Mouse (Mus musculus): ENCODE data around the gene Ubxn11.
A peak's percentile ranks its signal among the peaks of the same experiment; 100 is the strongest.

Gene Ubxn11

DNA sequence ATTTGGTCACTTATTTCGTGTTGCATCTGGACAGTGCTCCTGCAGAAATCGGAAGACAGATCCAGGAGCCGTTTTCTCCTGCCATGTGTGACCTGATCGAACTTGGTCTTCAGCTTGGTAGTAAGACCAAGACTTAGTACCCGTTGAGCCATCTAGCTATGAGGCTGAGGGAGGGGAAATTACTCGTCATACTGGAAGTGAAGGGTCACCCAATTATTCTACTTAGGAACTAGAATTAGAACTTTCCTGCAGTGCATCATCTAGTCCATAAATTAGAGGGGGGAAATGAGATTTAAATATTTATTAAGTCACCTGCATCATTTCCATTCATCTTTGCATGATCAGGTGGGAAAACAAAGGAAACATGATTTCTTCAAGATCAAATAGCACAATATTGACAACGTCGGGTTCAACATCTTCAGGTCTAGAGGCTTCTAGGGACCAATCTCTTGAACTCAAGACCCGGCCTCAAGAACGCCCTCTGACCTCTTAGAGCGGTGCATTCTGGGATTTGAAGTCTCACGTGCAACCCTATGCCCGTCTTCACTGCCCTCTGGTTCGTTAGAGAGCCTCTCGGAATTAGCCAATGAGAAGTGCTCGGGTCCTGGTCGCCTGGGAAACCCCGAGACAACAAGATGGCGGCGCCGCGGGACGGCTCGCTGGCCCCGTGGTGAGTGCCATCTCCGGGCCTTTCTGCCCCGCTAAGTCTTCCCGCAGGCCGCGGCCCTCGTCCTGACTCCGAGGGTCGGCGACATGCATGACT is at the start of gene Ubxn11:
TSS of gene Ubxn11 (plus strand) at position 592 of the 763 bp plus-strand sequence.
- DNase-seq (ENCODE audit: low read depth, low spot score) = peak; percentile 85

GRCm38 (mm10) chr4:134053538-134053937 is 48.8 kb upstream of the Ubxn11 start, which contains the start of gene Zfp683:
Gene Zfp683, plus strand, starts transcription at chr4:134053838.
- DNase-seq (ENCODE audit: low read depth, low spot score) = no peak

GRCm38 (mm10) chr4:134058166-134058715 is 44.1 kb upstream of the Ubxn11 start:
- no peak for DNase-seq (ENCODE audit: low read depth, low spot score)

GRCm38 (mm10) chr4:134058908-134059307 is 43.5 kb upstream of the Ubxn11 start:
- no peak for DNase-seq (ENCODE audit: low read depth, low spot score)

GRCm38 (mm10) chr4:134060135-134060865 is 42.1 kb upstream of the Ubxn11 start, which contains the start of gene Crybg2:
Gene Crybg2, plus strand, starts transcription at chr4:134060815.
- DNase-seq (ENCODE audit: low read depth, low spot score) = no peak

GRCm38 (mm10) chr4:134061166-134061830 is 41.1 kb upstream of the Ubxn11 start:
- no peak for DNase-seq (ENCODE audit: low read depth, low spot score)

GRCm38 (mm10) chr4:134061944-134062446 is 40.4 kb upstream of the Ubxn11 start:
- no peak for DNase-seq (ENCODE audit: low read depth, low spot score)

DNA sequence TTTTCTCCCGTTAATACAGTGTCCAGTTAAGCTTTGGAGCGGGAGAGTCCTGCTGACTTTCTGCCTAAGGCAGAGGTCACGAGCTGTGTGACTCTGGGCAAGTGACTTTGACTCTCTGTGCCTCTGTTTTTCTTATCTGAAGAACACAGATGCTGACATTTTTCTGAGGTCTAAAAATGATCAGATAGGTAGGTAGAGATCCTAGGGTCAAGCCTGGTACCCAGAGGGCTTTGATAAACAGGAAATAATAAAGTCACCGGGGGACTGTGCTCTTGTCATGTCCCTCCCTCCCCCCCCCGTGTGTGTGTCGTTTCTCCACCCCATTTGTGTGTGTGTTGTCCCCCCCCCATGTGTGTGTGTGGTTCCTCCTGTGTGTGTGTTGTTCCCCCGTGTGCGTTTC is 39.8 kb upstream of the Ubxn11 start:
- no peak for DNase-seq (ENCODE audit: low read depth, low spot score)

- DNase-seq (ENCODE audit: low read depth, low spot score) = no peak
Measured at GRCm38 (mm10) chr4:134065431-134066004, 36.9 kb upstream of the Ubxn11 start.

DNA sequence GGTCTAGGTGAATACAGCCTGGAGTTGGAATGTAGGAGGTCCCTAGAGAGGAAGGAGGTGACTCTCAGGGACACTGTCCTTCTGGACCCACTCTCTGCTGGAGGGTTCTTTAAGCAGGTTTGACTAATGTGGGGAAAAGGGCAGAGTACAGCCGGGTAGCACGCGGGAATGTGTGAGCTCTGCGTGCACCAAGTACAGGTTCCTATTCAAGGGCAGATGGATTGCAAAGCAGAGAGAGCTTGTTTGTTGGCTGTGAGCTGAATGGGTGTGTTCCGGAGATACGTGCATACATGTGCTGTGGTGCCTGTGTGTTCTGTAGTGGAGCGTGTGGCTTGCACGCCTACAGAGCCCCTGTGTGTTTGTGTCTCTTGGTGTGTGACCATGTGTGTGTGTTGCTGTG is 35.0 kb upstream of the Ubxn11 start:
- DNase-seq (ENCODE audit: low read depth, low spot score) = no peak

DNA sequence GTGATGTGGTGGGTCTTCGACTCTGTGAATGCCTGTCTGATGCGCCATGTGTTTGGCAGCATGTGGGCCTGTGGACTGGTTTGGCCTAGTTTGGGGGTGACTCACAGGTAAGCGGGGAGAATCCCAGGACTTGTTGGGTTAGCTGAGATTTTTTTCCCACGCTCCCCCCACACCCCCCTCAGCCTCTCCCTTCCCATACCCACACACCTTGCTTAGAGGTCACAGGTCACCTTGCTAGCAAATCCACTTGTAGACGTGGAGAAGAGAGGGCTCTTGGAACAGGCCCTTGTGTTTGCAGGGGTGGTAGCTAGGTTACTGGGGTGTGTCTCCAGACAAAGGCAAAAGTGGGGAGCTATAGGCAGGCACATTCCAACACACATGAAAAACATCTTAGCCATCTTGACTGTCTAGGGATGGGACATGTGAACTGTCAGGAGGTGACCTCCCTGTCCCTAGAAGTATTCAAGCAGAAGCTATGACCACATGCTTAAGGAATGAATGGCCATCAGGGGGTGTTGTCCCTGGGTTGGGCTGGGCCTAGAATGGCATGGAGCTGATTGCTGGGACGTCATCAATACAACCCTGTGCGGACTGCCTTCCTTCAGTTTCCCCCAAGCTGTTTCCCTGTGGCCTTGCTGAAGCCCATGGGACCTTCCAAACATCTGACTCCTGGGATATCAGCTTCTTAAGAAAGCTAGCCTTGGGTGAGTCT is 34.4 kb upstream of the Ubxn11 start:
- DNase-seq (ENCODE audit: low read depth, low spot score) = no peak

DNA sequence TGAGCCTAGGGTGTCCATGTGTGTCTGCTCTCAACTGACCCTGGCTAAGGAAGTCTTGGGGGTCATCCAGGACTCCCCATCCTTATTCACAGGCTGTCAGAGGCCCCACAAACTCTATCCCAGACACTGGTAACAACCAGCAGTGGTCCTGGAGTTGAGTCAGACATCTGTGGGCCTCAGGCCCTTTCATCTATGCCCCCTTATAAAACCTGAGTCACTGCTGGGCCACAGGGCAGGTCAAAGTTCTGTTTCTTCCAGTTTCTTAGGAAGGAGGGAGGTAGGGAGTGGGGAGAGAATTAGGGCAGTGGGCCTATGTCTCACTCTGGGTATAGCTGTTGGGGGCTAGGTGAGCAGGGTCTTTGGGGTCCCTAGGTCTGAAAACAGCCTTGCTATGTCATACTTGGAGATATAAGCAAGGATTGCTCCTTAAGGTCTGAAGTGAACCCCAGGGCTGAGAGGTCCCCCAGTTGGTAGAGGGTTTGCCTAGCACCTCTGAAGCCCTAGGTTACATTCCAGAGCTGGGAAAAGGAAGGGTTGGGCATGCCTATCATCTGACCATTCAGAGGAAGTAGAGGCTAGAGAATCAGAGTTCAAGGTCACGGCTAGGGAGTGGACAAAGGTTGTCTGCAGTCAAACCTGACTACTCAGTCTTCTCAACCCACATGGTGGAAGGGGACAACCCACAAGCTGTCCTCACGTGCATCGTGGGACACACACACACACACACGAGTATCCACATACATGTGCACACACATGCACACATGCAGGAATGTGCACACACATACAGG is 33.4 kb upstream of the Ubxn11 start:
- no peak for DNase-seq (ENCODE audit: low read depth, low spot score)

GRCm38 (mm10) chr4:134078694-134079093 is 23.7 kb upstream of the Ubxn11 start:
- no peak for DNase-seq (ENCODE audit: low read depth, low spot score)

DNA sequence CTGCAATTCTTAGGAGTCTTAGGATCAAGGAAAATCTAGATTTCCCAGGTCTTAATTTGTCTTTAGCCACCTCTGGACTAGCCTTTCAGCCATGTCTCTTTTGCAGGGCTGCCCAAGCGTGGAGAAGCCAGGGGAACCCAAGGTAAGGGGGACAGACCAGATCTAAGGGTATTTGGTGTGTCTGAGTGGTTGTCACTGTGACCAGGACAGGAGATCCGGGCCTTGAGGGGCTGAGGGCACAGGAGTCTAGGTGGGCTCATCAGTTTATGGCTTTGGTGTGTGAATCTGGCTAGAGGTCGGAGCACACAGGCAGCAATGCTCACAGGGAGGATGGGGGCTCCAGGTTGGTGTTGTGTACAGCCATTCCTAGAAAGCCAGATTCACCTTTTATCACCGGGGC is 21.7 kb upstream of the Ubxn11 start:
- DNase-seq (ENCODE audit: low read depth, low spot score) = no peak

DNA sequence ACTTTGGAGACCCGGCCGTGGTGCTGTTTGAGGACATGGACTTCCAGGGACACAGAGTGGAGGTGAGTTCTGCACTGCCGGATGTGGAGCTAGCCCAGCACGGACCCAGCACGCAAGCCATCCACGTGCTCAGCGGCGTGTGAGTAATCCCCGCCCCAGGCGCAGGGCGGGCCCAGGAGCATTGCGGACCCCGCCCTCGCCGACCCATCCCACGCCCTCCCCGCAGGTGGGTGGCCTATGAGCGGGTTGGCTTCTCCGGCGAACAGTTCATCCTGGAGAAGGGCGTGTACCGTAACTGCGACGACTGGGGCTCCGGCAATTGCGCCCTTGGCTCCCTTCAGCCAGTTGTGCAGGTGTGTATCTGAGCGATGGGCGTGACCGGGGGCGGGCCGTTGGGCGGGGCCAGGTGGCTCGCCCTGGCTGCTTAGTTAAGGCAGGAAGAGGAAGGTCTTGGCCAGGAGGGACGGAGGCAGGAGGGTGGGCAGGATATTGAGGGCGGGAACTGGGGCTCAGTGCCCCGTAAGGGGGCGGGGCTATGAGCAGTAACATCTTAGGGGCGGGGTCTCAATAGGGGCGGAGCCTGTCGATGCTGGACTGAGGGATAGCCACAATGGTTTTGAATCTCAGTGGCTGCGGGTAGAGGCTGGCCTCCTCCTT is 20.5 kb upstream of the Ubxn11 start:
- DNase-seq (ENCODE audit: low read depth, low spot score) = peak; percentile 28

DNA sequence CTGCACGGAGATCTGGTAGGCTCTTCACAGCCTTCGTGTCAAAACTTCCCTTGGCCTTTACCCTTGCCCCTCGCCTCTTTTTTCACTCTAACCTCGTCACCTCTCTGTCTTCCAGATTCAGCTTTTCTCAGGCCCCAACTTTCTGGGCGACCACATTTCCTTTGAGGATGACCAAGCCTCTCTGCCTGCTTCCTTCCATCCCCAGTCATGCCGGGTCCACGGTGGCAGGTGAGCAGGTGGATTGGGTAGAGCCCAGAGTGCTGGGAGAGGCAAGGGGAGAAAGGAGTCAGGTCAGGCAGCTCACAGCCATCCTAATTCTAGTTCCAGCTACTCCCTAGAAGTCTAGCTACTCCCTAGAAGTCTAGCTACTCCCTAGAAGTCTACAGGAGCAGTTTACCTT is 19.9 kb upstream of the Ubxn11 start:
- no peak for DNase-seq (ENCODE audit: low read depth, low spot score)

DNA sequence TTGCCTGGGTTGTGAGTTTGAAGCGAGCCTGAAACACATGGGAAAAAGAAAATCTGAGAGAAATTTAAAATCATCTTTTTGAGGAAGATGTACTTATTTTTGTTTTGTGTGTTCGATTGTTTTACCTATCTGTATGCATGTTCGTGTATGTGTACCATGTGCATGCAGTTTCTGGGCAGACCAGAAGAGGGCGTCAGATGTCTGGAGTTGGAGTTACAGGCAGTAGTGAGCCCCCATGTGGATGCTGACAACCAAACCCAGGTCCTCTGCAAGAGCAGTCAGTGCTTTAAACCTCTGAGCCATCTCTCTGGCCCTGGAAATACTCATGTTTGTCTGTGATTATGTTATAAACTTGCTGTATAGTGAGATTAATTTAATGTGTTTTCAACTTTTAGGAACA is 17.4 kb upstream of the Ubxn11 start:
- no peak for DNase-seq (ENCODE audit: low read depth, low spot score)

- no peak for DNase-seq (ENCODE audit: low read depth, low spot score)
Measured at GRCm38 (mm10) chr4:134087412-134087811, 15.0 kb upstream of the Ubxn11 start.

- DNase-seq (ENCODE audit: low read depth, low spot score) = no peak
Measured at GRCm38 (mm10) chr4:134089029-134089428, 13.3 kb upstream of the Ubxn11 start.

All from brain, embryonic 18.5 days (tissue).